Mouse (Mus musculus): ENCODE measurements around the gene Fancc. TPM values are rescaled to one million over a fixed set of nuclear protein-coding genes. Genes with fewer than 3 reads are reported as not detected.
A peak's percentile ranks its signal among the peaks of the same experiment; 100 is the strongest.

The Fancc gene
- 21.8 and 23.7 TPM in 2 replicates for polyA plus RNA-seq (2016; fragmentation: Nextera tagmentation; extraction: Ambion mirVana)

DNA sequence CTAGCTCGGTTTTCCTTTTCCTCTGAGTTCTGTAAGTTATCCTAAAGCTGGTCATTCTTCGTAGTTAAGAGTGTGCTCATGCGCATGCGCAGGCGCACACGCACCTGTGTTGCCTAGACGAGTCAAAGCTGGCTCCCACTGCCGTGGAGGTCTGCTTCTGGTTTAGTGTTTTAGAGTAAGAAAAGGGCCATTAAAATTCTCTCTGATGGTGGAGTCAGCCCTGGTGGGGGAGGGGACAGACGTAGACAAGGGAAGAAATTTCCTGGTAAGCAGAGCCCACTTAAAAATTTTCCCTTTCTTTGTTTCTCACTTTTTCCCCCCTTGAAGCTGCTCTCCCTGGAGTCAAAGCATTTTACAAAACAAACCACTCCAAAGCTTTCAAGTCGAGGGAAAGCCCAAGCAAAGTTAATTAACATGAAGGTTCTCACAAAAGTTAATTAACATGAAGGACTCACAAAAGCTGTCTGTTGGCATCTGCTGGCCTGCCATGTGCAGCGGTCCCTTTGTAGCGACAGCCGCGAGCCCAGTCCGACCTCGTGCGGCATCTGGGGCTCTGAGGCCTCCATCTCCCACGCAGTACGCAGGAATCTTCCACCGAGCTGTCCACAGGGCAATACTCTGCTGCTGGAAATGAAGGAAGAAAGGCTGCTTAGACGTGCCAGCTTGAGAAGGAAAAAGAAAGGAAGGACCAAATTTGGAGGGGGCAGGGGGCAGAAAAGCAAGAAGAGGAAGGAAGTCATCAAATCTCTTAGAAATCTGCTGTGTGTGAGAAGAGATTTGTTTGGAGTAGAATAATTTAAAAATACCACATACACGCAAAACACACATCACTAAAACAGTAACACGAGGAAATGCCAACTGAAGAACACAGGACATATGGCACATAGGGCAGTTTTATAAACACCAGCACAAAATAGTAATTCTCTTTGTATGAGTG is at the start of gene Fancc:
Fancc (minus strand) TSS at position 633 of the 937 bp plus-strand sequence.
- no peak within 1 kb of the TSS for H3K27ac ChIP-seq
- H3K4me3 ChIP-seq = no peak within 1 kb of the TSS
- peak; percentile 67; the same call in 1 of the 2 replicates for ATAC-seq (ENCODE audit: insufficient number of reproducible peaks, insufficient read depth, low FRiP score, low TSS enrichment)
- H3K9me3 ChIP-seq = no peaks in the 10 kb centered on the region
- no peaks in the 10 kb centered on the region for H3K27me3 ChIP-seq
- 19% methylated on average over 23 of the region's 23 CpGs for WGBS
- no peak within 1 kb of the TSS for H3K9ac ChIP-seq
- H3K4me2 ChIP-seq (replicated peaks) = peak within 1 kb of the TSS; percentile 28
- no peaks in the 10 kb centered on the region for H3K36me3 ChIP-seq
- peaks cover 7% of the 10 kb centered on the region for H3K4me1 ChIP-seq

- WGBS = 83% methylated on average over 7 of the region's 7 CpGs
- Histone ChIP-seq H3K4me1 (peaks cover 33% of the 10 kb centered on the region; the same call in 1 of the 2 replicates), H3K27ac (no peak overlapping the region), H3K4me2 (replicated peaks) (no peak overlapping the region), H3K9ac (no peak overlapping the region), H3K4me3 (no peak overlapping the region), H3K9me3 (no peaks in the 10 kb centered on the region), H3K36me3 (peaks cover 41% of the 10 kb centered on the region), H3K27me3 (no peaks in the 10 kb centered on the region)
- no peak for ATAC-seq (ENCODE audit: insufficient number of reproducible peaks, insufficient read depth, low FRiP score, low TSS enrichment)
These were observed 48.2 kb upstream of the Fancc start for GRCm38 (mm10) chr13:63545291-63545690.

DNA sequence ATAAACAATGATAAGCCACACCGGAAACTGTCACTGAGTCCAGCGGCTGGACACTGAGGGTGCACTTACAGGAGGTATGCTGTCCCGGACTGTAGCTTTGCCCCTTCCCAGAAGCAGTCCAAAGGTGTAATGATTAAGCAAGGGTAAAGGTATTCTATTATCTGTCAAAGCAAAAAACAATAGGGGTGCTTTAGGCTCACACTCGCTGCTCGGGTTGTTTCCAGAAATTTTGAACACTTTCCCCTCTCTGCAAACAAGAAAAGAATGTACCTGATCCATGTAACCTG is 47.8 kb upstream of the Fancc start:
- Histone ChIP-seq H3K27me3 (no peaks in the 10 kb centered on the region), H3K9me3 (no peaks in the 10 kb centered on the region), H3K4me2 (replicated peaks) (no peak overlapping the region), H3K27ac (no peak overlapping the region), H3K4me3 (no peak overlapping the region), H3K4me1 (peaks cover 31% of the 10 kb centered on the region; the same call in 1 of the 2 replicates), H3K36me3 (peaks cover 44% of the 10 kb centered on the region), H3K9ac (no peak overlapping the region)
- ATAC-seq (ENCODE audit: insufficient number of reproducible peaks, insufficient read depth, low FRiP score, low TSS enrichment) = no peak
- 63% methylated on average over 5 of the region's 5 CpGs for WGBS

DNA sequence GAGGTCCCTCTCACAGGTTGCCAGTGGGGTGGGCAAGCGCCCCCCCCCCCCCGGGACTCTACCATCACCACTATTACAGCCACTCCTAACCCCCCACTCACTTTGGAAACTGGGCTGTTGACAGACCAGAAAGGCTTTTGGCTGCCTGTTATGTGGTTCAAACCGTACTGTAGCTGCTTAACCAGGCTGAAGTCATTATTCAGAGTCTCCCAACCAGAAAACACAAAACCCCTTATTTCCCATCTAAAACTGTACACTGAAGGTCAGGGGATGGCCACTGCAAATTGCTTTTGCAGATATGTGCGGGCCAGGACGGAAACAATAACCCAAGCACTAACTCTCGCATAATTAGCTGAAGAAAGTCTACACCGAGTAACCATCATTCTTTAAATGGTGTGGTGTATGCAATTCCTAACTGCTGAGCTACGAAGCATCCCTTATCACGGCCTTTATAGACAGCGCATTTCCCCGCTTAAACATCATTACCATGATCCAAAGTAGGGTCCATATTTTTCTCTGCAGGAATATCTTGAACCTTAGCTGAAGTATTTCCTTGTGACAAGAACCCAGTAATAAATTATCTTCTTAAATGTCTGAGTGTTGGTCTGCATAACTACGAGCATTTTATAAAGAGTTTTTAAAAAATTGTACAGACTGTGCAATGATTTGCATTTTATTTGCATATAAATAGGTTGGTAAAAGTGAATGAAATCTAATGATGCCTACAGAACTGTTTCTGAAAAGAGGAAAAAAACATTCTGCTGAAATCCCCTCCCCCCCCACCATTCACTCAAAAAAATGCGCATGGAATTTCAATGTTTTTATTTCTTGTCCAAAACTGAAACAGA is 47.3 kb upstream of the Fancc start:
- WGBS = 71% methylated on average over 13 of the region's 13 CpGs
- peaks cover 50% of the 10 kb centered on the region for H3K36me3 ChIP-seq
- H3K27ac ChIP-seq = no peak overlapping the region
- H3K9ac ChIP-seq = no peak overlapping the region
- no peaks in the 10 kb centered on the region for H3K9me3 ChIP-seq
- no peak overlapping the region for H3K4me3 ChIP-seq
- no peak overlapping the region for H3K4me2 ChIP-seq (replicated peaks)
- no peaks in the 10 kb centered on the region for H3K27me3 ChIP-seq
- ATAC-seq (ENCODE audit: insufficient number of reproducible peaks, insufficient read depth, low FRiP score, low TSS enrichment) = no peak
- H3K4me1 ChIP-seq = peaks cover 25% of the 10 kb centered on the region; the same call in 1 of the 2 replicates

DNA sequence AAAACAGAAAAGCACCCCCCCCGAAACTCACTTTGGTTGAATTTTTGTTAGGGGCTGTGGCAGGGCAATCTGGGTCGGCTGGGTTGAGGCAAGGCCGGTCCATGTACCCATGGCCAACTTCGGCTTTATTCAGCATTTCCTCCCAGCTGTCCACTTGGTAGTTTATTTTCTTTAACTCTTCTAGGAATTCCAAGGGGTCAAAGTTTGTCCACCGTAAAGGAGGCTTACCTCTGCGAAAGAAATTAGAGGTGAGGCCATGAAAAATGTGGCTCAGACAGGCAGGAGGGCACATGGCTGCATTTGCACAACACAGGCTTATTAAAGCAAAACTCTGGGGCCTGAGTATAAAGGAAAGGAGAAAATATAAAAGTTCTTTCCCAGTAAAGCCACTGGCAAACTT is 46.4 kb upstream of the Fancc start:
- H3K36me3 ChIP-seq = peaks cover 58% of the 10 kb centered on the region
- no peak overlapping the region for H3K9ac ChIP-seq
- H3K27ac ChIP-seq = no peak overlapping the region

DNA sequence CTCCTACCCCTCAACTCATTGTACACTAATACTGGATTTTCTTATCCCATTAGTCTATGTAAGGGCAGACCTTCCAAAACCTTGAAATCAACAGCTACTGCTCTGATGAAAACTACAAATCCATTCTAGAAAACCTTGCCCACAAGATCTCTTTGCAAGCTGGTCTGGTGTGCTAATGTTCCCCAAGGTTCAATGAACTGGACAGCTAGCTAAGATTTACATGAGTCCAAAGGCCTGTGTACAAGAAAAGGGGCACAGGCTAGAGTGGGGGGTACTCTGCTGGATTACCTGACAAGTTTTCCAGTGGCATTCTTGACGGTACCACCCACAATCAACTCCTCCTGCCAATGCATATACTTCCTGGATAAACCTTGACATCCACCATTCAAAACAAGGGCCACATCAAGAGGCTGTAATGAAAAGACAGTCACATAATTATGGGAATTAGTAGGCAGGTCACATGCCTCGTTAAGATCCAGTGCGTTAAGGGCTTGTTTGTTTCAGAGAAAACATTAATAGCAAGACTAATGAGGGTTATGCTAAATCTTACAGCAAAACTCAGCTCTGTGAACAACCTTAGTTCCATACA is 45.8 kb upstream of the Fancc start:
- no peaks in the 10 kb centered on the region for H3K9me3 ChIP-seq
- no peaks in the 10 kb centered on the region for H3K27me3 ChIP-seq
- no peak overlapping the region for H3K4me3 ChIP-seq
- no peak overlapping the region for H3K27ac ChIP-seq
- no peak overlapping the region for H3K9ac ChIP-seq
- WGBS = 61% methylated on average over 3 of the region's 3 CpGs
- H3K4me2 ChIP-seq (replicated peaks) = no peak overlapping the region
- H3K4me1 ChIP-seq = peaks cover 17% of the 10 kb centered on the region; the same call in 1 of the 2 replicates
- peaks cover 62% of the 10 kb centered on the region for H3K36me3 ChIP-seq
- no peak for ATAC-seq (ENCODE audit: insufficient number of reproducible peaks, insufficient read depth, low FRiP score, low TSS enrichment)

More for the DNA sequence above, 46.4 kb upstream of the Fancc start:
- no peaks in the 10 kb centered on the region for H3K27me3 ChIP-seq
- no peak for ATAC-seq (ENCODE audit: insufficient number of reproducible peaks, insufficient read depth, low FRiP score, low TSS enrichment)
- WGBS = 39% methylated on average over 6 of the region's 6 CpGs
- no peak overlapping the region for H3K4me3 ChIP-seq
- H3K4me1 ChIP-seq = peaks cover 19% of the 10 kb centered on the region; the same call in 1 of the 2 replicates
- H3K4me2 ChIP-seq (replicated peaks) = no peak overlapping the region
- no peaks in the 10 kb centered on the region for H3K9me3 ChIP-seq

DNA sequence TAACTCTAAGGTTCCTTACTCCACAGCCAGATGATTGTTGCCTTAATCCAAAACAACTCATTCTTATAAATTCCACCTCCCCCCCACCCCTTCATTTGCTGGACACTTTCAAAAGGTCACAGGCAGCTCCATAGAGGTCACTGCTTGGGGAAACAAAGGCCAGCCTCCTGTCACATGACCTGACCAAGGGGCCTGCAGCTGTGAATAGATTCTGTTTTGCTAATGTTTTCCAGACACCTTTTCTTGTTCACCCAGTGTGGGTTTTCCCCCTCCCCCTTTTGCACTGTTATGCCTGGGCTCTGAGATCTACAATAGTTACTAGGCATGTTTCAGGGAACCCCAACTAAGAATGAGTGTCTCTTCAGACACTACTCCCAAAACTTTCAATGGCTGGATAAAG is 44.4 kb upstream of the Fancc start:
- ATAC-seq (ENCODE audit: insufficient number of reproducible peaks, insufficient read depth, low FRiP score, low TSS enrichment) = no peak

GRCm38 (mm10) chr13:63540584-63540983 is 43.5 kb upstream of the Fancc start:
- Histone ChIP-seq H3K27me3 (no peaks in the 10 kb centered on the region), H3K4me3 (no peak overlapping the region), H3K36me3 (peaks cover 80% of the 10 kb centered on the region), H3K9ac (no peak overlapping the region), H3K9me3 (no peaks in the 10 kb centered on the region), H3K4me2 (replicated peaks) (no peak overlapping the region), H3K27ac (no peak overlapping the region), H3K4me1 (peaks cover 17% of the 10 kb centered on the region; the same call in 1 of the 2 replicates)
- WGBS = 88% methylated on average over 12 of the region's 12 CpGs
- ATAC-seq (ENCODE audit: insufficient number of reproducible peaks, insufficient read depth, low FRiP score, low TSS enrichment) = no peak

More for the DNA sequence above, 44.4 kb upstream of the Fancc start:
- Histone ChIP-seq H3K9ac (no peak overlapping the region), H3K4me3 (no peak overlapping the region), H3K4me2 (replicated peaks) (no peak overlapping the region), H3K27me3 (no peaks in the 10 kb centered on the region), H3K4me1 (peaks cover 17% of the 10 kb centered on the region; the same call in 1 of the 2 replicates), H3K9me3 (no peaks in the 10 kb centered on the region), H3K36me3 (peaks cover 70% of the 10 kb centered on the region), H3K27ac (no peak overlapping the region)

DNA sequence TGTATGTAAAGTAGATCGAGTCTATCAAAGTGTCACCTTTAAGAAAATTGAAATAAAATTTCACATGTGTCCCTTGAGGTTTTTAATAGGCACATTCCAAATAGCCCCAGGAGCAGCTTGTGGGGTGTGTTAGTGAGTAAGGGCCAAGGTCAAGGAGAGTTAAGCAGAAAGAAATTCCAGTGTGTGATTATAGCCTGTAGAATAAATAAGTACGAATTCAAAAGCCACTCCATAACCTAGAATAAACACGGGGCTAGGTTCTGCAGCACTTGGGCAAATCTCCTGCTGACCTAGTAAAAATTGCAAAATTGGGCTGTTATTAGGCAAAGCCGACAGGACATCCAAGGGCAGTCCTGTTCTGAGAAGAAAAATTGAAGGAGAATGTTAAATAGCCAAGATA is 37.9 kb upstream of the Fancc start:
- WGBS = 66% methylated on average over 4 of the region's 4 CpGs
- H3K4me2 ChIP-seq (replicated peaks) = no peak overlapping the region
- peaks cover 87% of the 10 kb centered on the region for H3K36me3 ChIP-seq

GRCm38 (mm10) chr13:63530857-63531256 is 33.8 kb upstream of the Fancc start:
- Histone ChIP-seq H3K9me3 (no peaks in the 10 kb centered on the region), H3K27me3 (no peaks in the 10 kb centered on the region), H3K4me2 (replicated peaks) (no peak overlapping the region), H3K4me3 (no peak overlapping the region), H3K27ac (no peak overlapping the region), H3K9ac (no peak overlapping the region), H3K4me1 (peaks cover 48% of the 10 kb centered on the region), H3K36me3 (peaks cover 68% of the 10 kb centered on the region)
- ATAC-seq (ENCODE audit: insufficient number of reproducible peaks, insufficient read depth, low FRiP score, low TSS enrichment) = no peak
- WGBS = 83% methylated on average over 9 of the region's 9 CpGs

More for the DNA sequence above, 37.9 kb upstream of the Fancc start:
- peaks cover 9% of the 10 kb centered on the region; the same call in 1 of the 2 replicates for H3K4me1 ChIP-seq
- no peak overlapping the region for H3K4me3 ChIP-seq
- no peaks in the 10 kb centered on the region for H3K9me3 ChIP-seq
- H3K27me3 ChIP-seq = no peaks in the 10 kb centered on the region
- ATAC-seq (ENCODE audit: insufficient number of reproducible peaks, insufficient read depth, low FRiP score, low TSS enrichment) = no peak
- H3K9ac ChIP-seq = no peak overlapping the region
- no peak overlapping the region for H3K27ac ChIP-seq

DNA sequence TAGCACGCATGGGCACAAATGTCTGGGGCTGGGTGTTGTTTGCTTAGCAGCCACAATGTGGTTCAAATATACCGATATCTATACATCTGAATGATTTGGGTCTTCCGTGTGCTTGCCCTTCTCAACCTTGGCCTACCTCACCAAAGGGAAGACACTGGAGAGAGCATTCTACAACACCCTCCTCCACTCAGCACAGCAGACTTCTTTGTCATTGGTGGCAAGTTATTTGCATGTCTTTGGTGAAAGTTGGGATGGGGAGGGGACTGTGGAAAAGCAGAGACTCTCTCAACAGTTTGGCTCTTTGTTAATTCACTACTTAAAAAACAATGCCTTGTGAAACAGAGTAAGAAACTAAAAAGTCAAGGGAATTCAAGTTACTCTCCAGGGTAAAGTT is 33.3 kb upstream of the Fancc start:
- ATAC-seq (ENCODE audit: insufficient number of reproducible peaks, insufficient read depth, low FRiP score, low TSS enrichment) = no peak
- WGBS = 40% methylated on average over 3 of the region's 3 CpGs
- H3K9ac ChIP-seq = no peak overlapping the region
- no peaks in the 10 kb centered on the region for H3K27me3 ChIP-seq
- peaks cover 63% of the 10 kb centered on the region for H3K36me3 ChIP-seq
- H3K4me3 ChIP-seq = no peak overlapping the region
- H3K4me2 ChIP-seq (replicated peaks) = no peak overlapping the region
- H3K27ac ChIP-seq = no peak overlapping the region
- H3K4me1 ChIP-seq = peaks cover 53% of the 10 kb centered on the region
- no peaks in the 10 kb centered on the region for H3K9me3 ChIP-seq

Measured in embryonic facial prominence, embryonic 12.5 days (tissue).